Mouse (Mus musculus): ENCODE results near the gene Tnnt1.

GRCm38 (mm10) chr7:4523205-4524130 lies 7.3 kb upstream of the Tnnt1 start:
- TF ChIP-seq CTCF (IDR thresholded peaks at IDR 0.05; ENCODE audit: borderline replicate concordance, insufficient read depth, low read depth, low read length) (no peak), POLR2A (IDR thresholded peaks at IDR 0.05; ENCODE audit: borderline replicate concordance, insufficient read depth, low read length) (no peak)
